Mouse (Mus musculus) bone marrow macrophage, adult 2 months (primary cell): ENCODE data around the gene Dok3.

ENCODE experiments used
- CTCF ChIP-seq: IDR thresholded peaks from 2 replicates; pipeline ENCODE4 v1.5.1; 2012; ENCODE audit warnings: low read depth, mild to moderate bottlenecking, low read length, moderate library complexity
- POLR2A ChIP-seq: IDR thresholded peaks from 2 replicates; pipeline ENCODE4 v1.6.1; 2012; ENCODE audit warnings: mild to moderate bottlenecking, low read depth, low read length, borderline replicate concordance

- TF ChIP-seq CTCF (no peak), POLR2A (no peak)
These were observed 18.8 kb downstream of the Dok3 start for GRCm38 (mm10) chr13:55510332-55510667.
